Mouse (Mus musculus) adrenal gland, postnatal 0 days (tissue): ENCODE results near the gene Tfap2d. TPM values are rescaled to one million over a fixed set of nuclear protein-coding genes. Genes with fewer than 3 reads are reported as not detected.

ENCODE experiments used
- polyA plus RNA-seq: library from polyadenylated mRNA; unstranded; fragments of >200 nt; fragmentation: Nextera tagmentation; extraction: Ambion mirVana; gene quantifications from 2 replicates; pipeline ENCODE4 v1.2.1, GENCODE M21; 2015

Gene Tfap2d
- not detected in 2 replicates for polyA plus RNA-seq

DNA sequence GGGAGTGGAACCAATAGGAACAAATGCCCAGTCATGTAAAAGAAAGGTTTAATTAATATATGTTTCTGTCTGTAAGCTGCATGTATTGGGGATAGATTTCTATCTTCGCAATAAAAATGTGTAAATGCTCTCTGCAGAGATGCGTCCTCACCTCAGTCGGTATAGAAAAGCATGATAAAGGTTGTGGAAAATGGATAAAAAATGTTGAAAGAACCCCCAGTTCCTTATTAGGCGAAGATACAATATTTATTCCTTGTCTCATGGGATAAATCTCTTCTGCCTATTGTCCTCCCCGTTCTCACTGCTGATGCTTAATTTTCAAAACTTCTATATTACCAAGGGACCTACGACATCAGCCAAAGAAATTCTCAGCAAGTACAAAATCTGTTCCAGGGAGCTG, at the start of gene Tfap2d:
Tfap2d (plus strand) TSS at position 392 of the 400 bp plus-strand sequence.

DNA sequence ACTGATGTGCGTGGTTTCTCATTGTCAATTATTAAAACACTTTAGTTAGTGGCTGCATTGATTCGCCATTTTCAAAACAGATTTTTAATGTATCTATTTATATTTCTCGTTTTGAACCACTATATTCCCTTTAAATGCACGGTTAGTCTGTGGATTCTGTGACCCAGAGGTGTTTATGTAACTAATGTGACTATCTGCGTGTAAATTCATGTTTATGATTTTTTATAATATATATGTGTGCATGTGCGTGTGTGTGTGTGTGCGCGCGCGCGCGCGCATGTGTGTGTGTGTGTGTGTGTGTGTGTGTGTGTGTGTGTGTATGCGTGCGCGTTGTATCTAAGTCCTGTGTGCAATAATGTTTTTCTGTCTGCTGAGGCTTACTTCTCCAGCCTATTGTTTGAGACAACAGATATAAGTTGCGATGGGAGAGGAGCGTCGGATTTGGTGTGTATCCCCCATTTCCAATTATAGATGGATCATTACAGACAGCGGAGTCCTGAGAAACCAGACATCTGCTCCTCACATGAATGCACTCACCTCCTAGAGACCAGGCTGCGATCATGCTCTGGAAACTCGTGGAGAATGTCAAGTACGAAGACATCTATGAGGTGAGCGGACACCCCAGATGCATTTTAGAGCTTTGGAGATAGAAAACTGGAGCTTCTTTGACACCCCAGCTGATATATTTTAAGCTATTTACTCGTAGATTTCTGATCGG, 106.0 kb downstream of the Tfap2d start, which contains the start of gene Tfap2b:
Tfap2b (plus strand) TSS at position 274 of the 718 bp plus-strand sequence.

Other genes with a start within 250 kb of the Tfap2d start
- gene Tfap2b, start 105.9 kb downstream of the Tfap2d start, polyA plus RNA-seq, result 31.0 and 64.5 TPM in 2 replicates